Mouse (Mus musculus) stomach, embryonic 14.5 days (tissue): ENCODE measurements at regions not wholly inside any gene's neighbourhood (a gene's known extent, or its start where the extent isn't known, plus 50 kb on each side); places are given as distances from the start of the nearest gene placed in this dataset.

Experiments
- ATAC-seq: fragments of 200-750 bp; cut with Nextera tagmentation; 2 replicates; pipeline ENCODE4 v1.8.0; 2017; ENCODE audit warnings: low read depth, moderate TSS enrichment; ENCODE audit not compliant: insufficient number of reproducible peaks, insufficient read depth, low FRiP score
- H3K27ac ChIP-seq: fragments of 300-500 bp; sonication (generic); 2 replicates; pipeline ENCODE4 v1.5.1; 2014; ENCODE audit warnings: mild to moderate bottlenecking, low read length, moderate library complexity, mixed read lengths
- H3K27me3 ChIP-seq: fragments of 300-500 bp; sonication (generic); 2 replicates; pipeline ENCODE4 v1.6.1; 2014; ENCODE audit warnings: low read length, control low read depth, mixed read lengths; ENCODE audit not compliant: control insufficient read depth, insufficient read depth
- H3K36me3 ChIP-seq: fragments of 300-500 bp; sonication (generic); 2 replicates; pipeline ENCODE4 v1.6.1; 2014; ENCODE audit warnings: mild to moderate bottlenecking, control low read depth, low read length, moderate library complexity, mixed read lengths; ENCODE audit not compliant: control insufficient read depth, insufficient read depth
- H3K4me1 ChIP-seq: fragments of 300-500 bp; sonication (generic); 2 replicates; pipeline ENCODE4 v1.6.1; 2014; ENCODE audit warnings: low read length, control low read depth, mixed read lengths; ENCODE audit not compliant: control insufficient read depth, insufficient read depth
- H3K4me2 ChIP-seq: fragments of 300-500 bp; sonication (generic); replicated peaks from 2 replicates; pipeline ENCODE4 v1.6.1; 2014; ENCODE audit warnings: low read depth, low read length, control low read depth
- H3K4me3 ChIP-seq: fragments of 300-500 bp; sonication (generic); 2 replicates; pipeline ENCODE4 v1.5.1; 2014; ENCODE audit warnings: low read depth, low read length, control low read depth
- H3K9ac ChIP-seq: fragments of 300-500 bp; sonication (generic); replicated peaks from 2 replicates; pipeline ENCODE4 v1.6.1; 2014; ENCODE audit warnings: low read depth, mild to moderate bottlenecking, control low read depth, low read length, moderate library complexity, mixed read lengths
- H3K9me3 ChIP-seq: fragments of 300-500 bp; sonication (generic); 2 replicates; pipeline ENCODE4 v1.6.1; 2016; ENCODE audit warnings: low read depth, low read length, control low read depth; ENCODE audit not compliant: control insufficient read depth
- WGBS: fragments of 180-500 bp; shearing (Covaris S2); extraction: QIAGEN DNeasy Blood & Tissue Kit; methylation state at CpG from one replicate; pipeline ENCODE4 v1.1.7; 2014; 5-methylcytosine and 5-hydroxymethylcytosine counted together

DNA sequence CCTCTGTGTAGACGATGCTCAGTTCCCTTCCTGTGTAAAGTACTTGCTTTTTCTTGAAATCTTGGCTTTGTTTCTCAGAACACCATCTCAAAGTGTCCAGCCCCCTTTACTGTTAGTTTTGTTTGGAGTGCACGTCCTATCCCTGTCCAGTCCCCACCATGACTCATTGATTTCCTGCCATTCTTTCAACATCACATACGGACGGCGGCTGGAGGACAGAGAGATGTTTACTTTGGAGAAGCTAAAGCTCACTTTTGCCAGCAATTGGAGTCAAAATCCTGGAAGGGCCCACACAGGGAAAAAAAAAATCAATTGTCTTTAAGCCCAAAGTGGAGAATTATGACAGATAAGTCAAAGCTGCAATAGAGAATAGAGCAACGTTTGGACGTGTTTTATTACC, 51.8 kb downstream of the Gm5426 start:
- Histone ChIP-seq H3K4me1 (no peaks in the 10 kb centered on the region), H3K4me2 (no peak overlapping the region), H3K27me3 (no peaks in the 10 kb centered on the region), H3K27ac (peak overlapping the region; percentile 48; the same call in 1 of the 2 replicates), H3K4me3 (no peak overlapping the region), H3K36me3 (no peaks in the 10 kb centered on the region), H3K9ac (no peak overlapping the region), H3K9me3 (no peaks in the 10 kb centered on the region)
- WGBS: 17% methylated on average over 7 of the region's 7 CpGs
- ATAC-seq: no peak

DNA sequence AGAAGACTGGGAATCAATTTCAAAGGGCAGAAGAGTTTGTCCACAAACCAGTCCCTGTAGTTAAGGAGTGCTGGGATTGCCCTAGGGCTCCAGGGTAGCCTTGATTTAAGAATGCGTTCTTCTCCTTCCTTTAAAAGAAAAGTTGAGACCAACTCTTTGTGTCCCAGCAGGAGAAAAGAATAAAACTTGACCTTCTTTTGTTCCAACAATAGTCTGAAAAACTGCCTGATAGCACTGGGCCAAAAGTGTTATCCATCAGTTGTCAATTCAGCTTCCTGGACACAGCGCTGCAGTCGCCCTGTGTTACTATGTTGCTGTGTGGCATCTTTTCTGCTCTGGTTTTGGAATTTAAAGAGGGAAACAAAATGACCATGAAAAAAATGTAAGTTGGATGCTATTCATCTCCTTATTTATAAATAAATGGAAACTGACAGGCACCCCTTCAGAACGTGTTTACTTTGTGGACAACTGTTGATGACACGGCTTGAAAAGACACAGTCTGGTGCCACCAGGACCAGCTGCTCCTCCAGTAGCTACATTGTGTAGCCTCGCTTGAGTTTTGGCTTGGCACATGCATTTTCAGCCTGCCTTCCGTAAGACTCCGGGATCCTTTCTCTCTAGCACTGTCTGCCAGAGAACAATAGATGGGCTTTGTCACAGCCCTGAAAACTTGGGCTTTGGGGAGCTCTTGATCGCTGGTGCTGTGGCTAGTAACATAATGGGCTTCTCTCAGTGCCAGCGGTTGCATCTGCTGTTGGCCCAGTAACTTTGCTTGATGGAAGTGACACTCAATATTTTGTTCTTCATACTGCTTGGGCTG, 54.0 kb downstream of the Gm5426 start:
- WGBS: 71% methylated on average over 10 of the region's 10 CpGs
- Histone ChIP-seq H3K9me3 (no peaks in the 10 kb centered on the region), H3K4me3 (no peak overlapping the region), H3K27ac (no peak overlapping the region), H3K4me1 (no peaks in the 10 kb centered on the region), H3K27me3 (no peaks in the 10 kb centered on the region), H3K36me3 (no peaks in the 10 kb centered on the region), H3K9ac (no peak overlapping the region), H3K4me2 (no peak overlapping the region)
- no peak for ATAC-seq

DNA sequence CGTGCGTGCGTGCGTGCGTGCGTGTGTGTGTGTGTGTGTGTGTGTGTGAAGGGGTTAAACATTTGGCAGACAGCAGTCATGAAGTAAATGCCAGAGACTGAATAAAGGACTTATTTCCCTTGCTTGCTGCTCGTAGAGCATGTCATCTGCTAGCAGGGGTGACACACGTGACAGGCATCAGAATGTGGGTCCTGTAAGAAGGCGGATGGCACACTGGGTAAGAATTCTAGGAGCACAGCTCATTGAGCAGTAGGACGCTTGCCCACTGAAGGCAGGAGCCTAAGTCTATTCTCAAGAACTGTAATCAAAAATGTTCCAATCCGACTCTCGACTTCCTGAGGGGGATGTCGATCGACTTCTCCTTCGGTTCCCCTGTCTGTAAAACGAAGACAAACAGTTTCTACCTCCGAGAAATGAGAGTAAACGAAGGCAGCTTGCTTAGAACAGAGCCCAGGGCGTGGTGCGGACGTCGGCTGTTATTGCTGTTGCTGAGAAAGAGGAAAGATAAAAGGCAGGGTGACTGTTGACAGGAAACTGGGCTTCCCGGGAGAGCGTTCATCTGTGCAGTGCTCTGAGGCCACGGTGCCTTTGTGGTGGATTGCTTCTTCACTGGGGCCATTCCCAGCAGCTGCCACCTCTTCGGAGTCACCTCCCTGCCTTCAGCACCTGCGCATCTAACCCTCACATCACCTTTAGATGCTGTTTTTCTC, 64.7 kb downstream of the Gm5426 start:
- Histone ChIP-seq H3K9me3 (no peaks in the 10 kb centered on the region), H3K4me2 (no peak overlapping the region), H3K27me3 (no peaks in the 10 kb centered on the region), H3K36me3 (no peaks in the 10 kb centered on the region), H3K4me1 (no peaks in the 10 kb centered on the region), H3K27ac (no peak overlapping the region), H3K4me3 (no peak overlapping the region), H3K9ac (no peak overlapping the region)
- ATAC-seq: no peak
- WGBS: 63% methylated on average over 27 of the region's 27 CpGs

DNA sequence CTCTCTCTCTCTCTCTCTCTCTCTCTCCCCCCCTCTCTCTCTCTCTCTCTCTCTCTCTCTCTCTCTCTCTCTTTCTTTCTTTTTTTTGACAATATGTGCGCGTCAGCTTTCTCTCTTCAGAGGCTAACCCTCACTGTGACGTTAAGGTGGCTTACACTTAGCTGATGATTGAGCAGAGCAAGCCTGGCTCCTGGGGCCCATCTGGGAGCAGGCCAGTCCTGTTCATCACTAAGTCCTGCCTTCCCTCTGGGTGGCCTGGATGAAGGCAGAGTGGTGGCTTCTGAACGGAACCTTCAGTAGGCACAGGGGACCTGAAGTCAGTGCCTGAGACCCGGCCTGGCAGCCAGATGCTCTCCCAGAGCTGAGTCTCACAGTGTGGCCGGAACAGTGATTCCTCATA, 65.5 kb downstream of the Gm5426 start:
- no peaks in the 10 kb centered on the region for H3K9me3 ChIP-seq
- no peaks in the 10 kb centered on the region for H3K36me3 ChIP-seq
- no peak overlapping the region for H3K4me2 ChIP-seq
- no peak for ATAC-seq
- no peak overlapping the region for H3K9ac ChIP-seq
- H3K27ac ChIP-seq: no peak overlapping the region
- no peak overlapping the region for H3K4me3 ChIP-seq
- H3K27me3 ChIP-seq: no peaks in the 10 kb centered on the region
- no peaks in the 10 kb centered on the region for H3K4me1 ChIP-seq
- WGBS: 68% methylated on average over 6 of the region's 6 CpGs

DNA sequence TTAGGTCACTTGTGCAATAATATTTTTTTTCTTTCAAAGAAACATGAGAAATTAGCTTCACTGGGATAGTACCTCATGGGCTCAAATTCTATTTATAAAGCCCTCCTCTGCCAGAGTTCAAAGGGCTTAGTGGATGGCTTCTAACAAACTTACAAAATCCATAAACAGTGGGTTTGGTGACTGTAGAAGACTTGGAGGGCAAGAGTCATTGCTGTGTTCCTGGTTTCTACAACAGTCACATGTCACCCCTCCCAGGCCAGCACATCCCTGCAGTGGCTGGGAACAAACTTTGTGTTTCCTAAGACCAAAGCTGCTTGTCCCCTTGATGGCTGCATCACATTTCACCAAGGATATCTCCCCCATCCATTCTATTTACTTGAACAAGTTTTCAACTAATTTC, 66.5 kb downstream of the Gm5426 start:
- Histone ChIP-seq H3K27ac (no peak overlapping the region), H3K4me2 (no peak overlapping the region), H3K27me3 (no peaks in the 10 kb centered on the region), H3K9me3 (no peaks in the 10 kb centered on the region), H3K4me1 (no peaks in the 10 kb centered on the region), H3K36me3 (no peaks in the 10 kb centered on the region), H3K4me3 (no peak overlapping the region), H3K9ac (no peak overlapping the region)
- no peak for ATAC-seq

DNA sequence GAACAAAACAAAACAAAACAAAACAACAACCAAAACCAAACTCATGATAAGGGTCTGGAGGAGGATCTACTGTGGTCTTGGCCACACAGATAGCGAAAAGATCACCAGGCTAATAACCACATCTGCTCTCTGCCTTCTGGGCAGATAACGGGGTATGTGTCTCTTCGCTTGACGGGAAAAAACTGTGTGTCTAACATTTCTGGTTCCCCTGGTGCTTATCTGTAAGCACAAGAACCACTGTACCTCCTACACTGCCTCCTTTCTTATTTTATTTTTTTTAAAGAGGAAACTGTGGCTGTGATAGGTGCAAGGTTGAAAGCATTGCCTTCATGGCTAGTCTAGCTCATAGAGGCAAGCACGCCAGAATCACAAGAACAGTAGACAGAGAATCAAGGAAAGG, 67.8 kb downstream of the Gm5426 start:
- ATAC-seq: no peak
- Histone ChIP-seq H3K4me2 (no peak overlapping the region), H3K27ac (no peak overlapping the region), H3K4me1 (no peaks in the 10 kb centered on the region), H3K36me3 (no peaks in the 10 kb centered on the region), H3K9ac (no peak overlapping the region), H3K9me3 (no peaks in the 10 kb centered on the region), H3K4me3 (no peak overlapping the region), H3K27me3 (no peaks in the 10 kb centered on the region)
- 90% methylated on average over 5 of the region's 5 CpGs for WGBS

DNA sequence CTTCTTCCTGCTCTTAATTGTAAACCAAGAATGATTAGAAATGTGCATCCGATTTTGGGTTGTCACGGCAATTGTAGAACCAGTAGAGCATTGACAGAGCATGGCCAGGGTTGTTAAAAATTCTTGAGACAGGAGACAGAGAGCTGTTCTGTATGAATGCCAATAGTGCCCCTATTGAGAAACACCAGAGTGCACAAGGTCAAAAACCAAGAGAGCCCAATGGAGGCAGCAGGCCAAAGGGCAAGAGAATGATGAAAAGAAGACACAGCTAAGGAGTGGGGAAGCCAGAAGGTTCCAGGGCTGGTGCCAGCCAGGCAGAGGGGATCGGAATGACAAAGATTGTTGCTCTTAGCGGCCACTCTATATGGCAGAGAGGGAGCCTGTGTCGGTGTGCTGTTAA, 72.8 kb downstream of the Gm5426 start:
- no peak overlapping the region for H3K4me3 ChIP-seq
- no peaks in the 10 kb centered on the region for H3K36me3 ChIP-seq
- H3K4me1 ChIP-seq: no peaks in the 10 kb centered on the region
- ATAC-seq: no peak
- WGBS: 95% methylated on average over 5 of the region's 5 CpGs
- H3K9me3 ChIP-seq: no peaks in the 10 kb centered on the region
- H3K4me2 ChIP-seq: no peak overlapping the region
- H3K27me3 ChIP-seq: no peaks in the 10 kb centered on the region
- no peak overlapping the region for H3K27ac ChIP-seq
- H3K9ac ChIP-seq: no peak overlapping the region

DNA sequence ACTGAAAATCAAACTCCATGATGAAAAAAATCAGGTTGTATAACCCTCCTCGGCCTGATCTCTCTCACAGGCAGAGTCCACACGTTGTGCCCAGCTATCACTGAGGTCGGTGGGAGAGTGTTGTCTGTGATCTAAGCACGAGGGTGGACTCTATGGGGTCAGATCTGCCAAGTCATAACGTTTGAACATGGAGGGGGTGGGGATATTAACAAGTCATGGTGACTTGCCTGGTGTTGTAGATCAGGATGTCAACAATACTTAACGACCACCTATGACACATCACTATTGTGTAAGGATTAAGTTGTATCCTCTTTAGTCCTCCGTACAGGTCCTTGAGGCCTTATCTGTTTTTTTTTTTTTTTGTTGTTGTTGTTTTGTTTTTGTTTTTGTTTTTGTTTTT, 74.8 kb downstream of the Gm5426 start:
- no peaks in the 10 kb centered on the region for H3K36me3 ChIP-seq
- no peak overlapping the region for H3K27ac ChIP-seq
- no peak for ATAC-seq
- no peak overlapping the region for H3K4me2 ChIP-seq
- H3K9me3 ChIP-seq: no peaks in the 10 kb centered on the region
- no peaks in the 10 kb centered on the region for H3K27me3 ChIP-seq
- WGBS: 73% methylated on average over 7 of the region's 7 CpGs
- H3K4me1 ChIP-seq: no peaks in the 10 kb centered on the region
- H3K4me3 ChIP-seq: no peak overlapping the region
- H3K9ac ChIP-seq: no peak overlapping the region
